Mouse (Mus musculus): ENCODE data around the gene Pik3r5. TPM values are rescaled to one million over a fixed set of nuclear protein-coding genes. Genes with fewer than 3 reads are reported as not detected.

The Pik3r5 gene
- total and polyA plus RNA-seq, 2 experiments from 2014 or later: 0.65 to 1.4 TPM

GRCm38 (mm10) chr11:68531066-68531806 is 99.3 kb downstream of the Pik3r5 start:
- no peak overlapping the region for H3K27ac ChIP-seq
- no peaks in the 10 kb centered on the region for H3K27me3 ChIP-seq (ENCODE audit: insufficient read depth, low read length)
- H3K36me3 ChIP-seq (ENCODE audit: insufficient read depth, low read length): no peaks in the 10 kb centered on the region
- H3K4me2 ChIP-seq (ENCODE audit: low read depth, low read length): no peak overlapping the region
- H3K9ac ChIP-seq (replicated peaks; ENCODE audit: low read length): no peak overlapping the region
- peak; percentile 32; the same call in 1 of the 2 replicates for ATAC-seq
- H3K4me3 ChIP-seq (ENCODE audit: low read length): no peak overlapping the region
- peak; percentile 39 for DNase-seq (ENCODE audit: low spot score)
- WGBS: 31% methylated on average over 16 of the region's 16 CpGs
- H3K4me1 ChIP-seq (ENCODE audit: insufficient read depth, low read length): no peaks in the 10 kb centered on the region
- no peaks in the 10 kb centered on the region for H3K9me3 ChIP-seq (ENCODE audit: low read length)
- TF ChIP-seq CTCF (IDR thresholded peaks at IDR 0.05; ENCODE audit: low read depth): peak; percentile 65

GRCm38 (mm10) chr11:68531941-68532535 is 100.1 kb downstream of the Pik3r5 start:
- Histone ChIP-seq H3K4me2 (ENCODE audit: low read depth, low read length) (no peak overlapping the region), H3K36me3 (ENCODE audit: insufficient read depth, low read length) (no peaks in the 10 kb centered on the region), H3K9ac (replicated peaks; ENCODE audit: low read length) (no peak overlapping the region), H3K27ac (no peak overlapping the region), H3K9me3 (ENCODE audit: low read length) (no peaks in the 10 kb centered on the region), H3K4me3 (ENCODE audit: low read length) (no peak overlapping the region), H3K27me3 (ENCODE audit: insufficient read depth, low read length) (no peaks in the 10 kb centered on the region), H3K4me1 (ENCODE audit: insufficient read depth, low read length) (no peaks in the 10 kb centered on the region)
- no peak for TF ChIP-seq CTCF (IDR thresholded peaks at IDR 0.05; ENCODE audit: low read depth)
- DNase-seq (ENCODE audit: low spot score) (no peak), ATAC-seq (no peak)
- 73% methylated on average over 11 of the region's 11 CpGs for WGBS

GRCm38 (mm10) chr11:68532773-68533172 is 100.9 kb downstream of the Pik3r5 start:
- Histone ChIP-seq H3K9me3 (ENCODE audit: low read length) (no peaks in the 10 kb centered on the region), H3K4me2 (ENCODE audit: low read depth, low read length) (no peak overlapping the region), H3K36me3 (ENCODE audit: insufficient read depth, low read length) (no peaks in the 10 kb centered on the region), H3K9ac (replicated peaks; ENCODE audit: low read length) (no peak overlapping the region), H3K27ac (no peak overlapping the region), H3K4me1 (ENCODE audit: insufficient read depth, low read length) (no peaks in the 10 kb centered on the region), H3K27me3 (ENCODE audit: insufficient read depth, low read length) (no peaks in the 10 kb centered on the region), H3K4me3 (ENCODE audit: low read length) (no peak overlapping the region)
- TF ChIP-seq CTCF (IDR thresholded peaks at IDR 0.05; ENCODE audit: low read depth): no peak
- DNase-seq (ENCODE audit: low spot score) (no peak), ATAC-seq (no peak)
- 80% methylated on average over 5 of the region's 5 CpGs for WGBS

GRCm38 (mm10) chr11:68533971-68534475 is 102.1 kb downstream of the Pik3r5 start:
- ATAC-seq: no peak

GRCm38 (mm10) chr11:68536026-68536425 is 104.1 kb downstream of the Pik3r5 start:
- H3K4me2 ChIP-seq (ENCODE audit: low read depth, low read length): no peak overlapping the region
- ATAC-seq: no peak
- no peaks in the 10 kb centered on the region for H3K36me3 ChIP-seq (ENCODE audit: insufficient read depth, low read length)
- no peak overlapping the region for H3K9ac ChIP-seq (replicated peaks; ENCODE audit: low read length)
- no peak overlapping the region for H3K27ac ChIP-seq
- no peak for TF ChIP-seq CTCF (IDR thresholded peaks at IDR 0.05; ENCODE audit: low read depth)
- H3K4me3 ChIP-seq (ENCODE audit: low read length): no peak overlapping the region
- H3K4me1 ChIP-seq (ENCODE audit: insufficient read depth, low read length): no peaks in the 10 kb centered on the region
- DNase-seq (ENCODE audit: low spot score): no peak
- WGBS: 72% methylated on average over 4 of the region's 4 CpGs
- no peaks in the 10 kb centered on the region for H3K27me3 ChIP-seq (ENCODE audit: insufficient read depth, low read length)
- no peaks in the 10 kb centered on the region for H3K9me3 ChIP-seq (ENCODE audit: low read length)

More at GRCm38 (mm10) chr11:68533971-68534475, 102.1 kb downstream of the Pik3r5 start:
- no peak for DNase-seq (ENCODE audit: low spot score)
- no peak for TF ChIP-seq CTCF (IDR thresholded peaks at IDR 0.05; ENCODE audit: low read depth)
- H3K36me3 ChIP-seq (ENCODE audit: insufficient read depth, low read length): no peaks in the 10 kb centered on the region
- no peaks in the 10 kb centered on the region for H3K9me3 ChIP-seq (ENCODE audit: low read length)
- 63% methylated on average over 6 of the region's 6 CpGs for WGBS
- no peaks in the 10 kb centered on the region for H3K27me3 ChIP-seq (ENCODE audit: insufficient read depth, low read length)
- H3K4me2 ChIP-seq (ENCODE audit: low read depth, low read length): no peak overlapping the region
- H3K4me3 ChIP-seq (ENCODE audit: low read length): no peak overlapping the region
- no peaks in the 10 kb centered on the region for H3K4me1 ChIP-seq (ENCODE audit: insufficient read depth, low read length)
- no peak overlapping the region for H3K9ac ChIP-seq (replicated peaks; ENCODE audit: low read length)
- H3K27ac ChIP-seq: no peak overlapping the region

- no peak for ATAC-seq
- no peak overlapping the region for H3K4me3 ChIP-seq (ENCODE audit: low read length)
- H3K27me3 ChIP-seq (ENCODE audit: insufficient read depth, low read length): no peaks in the 10 kb centered on the region
- no peaks in the 10 kb centered on the region for H3K36me3 ChIP-seq (ENCODE audit: insufficient read depth, low read length)
- no peak overlapping the region for H3K27ac ChIP-seq
- no peak for TF ChIP-seq CTCF (IDR thresholded peaks at IDR 0.05; ENCODE audit: low read depth)
- H3K9me3 ChIP-seq (ENCODE audit: low read length): no peaks in the 10 kb centered on the region
- H3K9ac ChIP-seq (replicated peaks; ENCODE audit: low read length): no peak overlapping the region
- peak; percentile 41 for DNase-seq (ENCODE audit: low spot score)
- no peaks in the 10 kb centered on the region for H3K4me1 ChIP-seq (ENCODE audit: insufficient read depth, low read length)
- 47% methylated on average over 4 of the region's 4 CpGs for WGBS
- no peak overlapping the region for H3K4me2 ChIP-seq (ENCODE audit: low read depth, low read length)
Observed at GRCm38 (mm10) chr11:68536465-68536864, 104.5 kb downstream of the Pik3r5 start.

GRCm38 (mm10) chr11:68539621-68540020 is 107.7 kb downstream of the Pik3r5 start:
- TF ChIP-seq CTCF (IDR thresholded peaks at IDR 0.05; ENCODE audit: low read depth): no peak

More at GRCm38 (mm10) chr11:68539621-68540020, 107.7 kb downstream of the Pik3r5 start:
- no peak for DNase-seq (ENCODE audit: low spot score)
- ATAC-seq: no peak
- Histone ChIP-seq H3K27ac (no peak overlapping the region), H3K4me1 (ENCODE audit: insufficient read depth, low read length) (no peaks in the 10 kb centered on the region), H3K27me3 (ENCODE audit: insufficient read depth, low read length) (no peaks in the 10 kb centered on the region), H3K9ac (replicated peaks; ENCODE audit: low read length) (no peak overlapping the region), H3K4me3 (ENCODE audit: low read length) (no peak overlapping the region), H3K36me3 (ENCODE audit: insufficient read depth, low read length) (no peaks in the 10 kb centered on the region), H3K9me3 (ENCODE audit: low read length) (no peaks in the 10 kb centered on the region), H3K4me2 (ENCODE audit: low read depth, low read length) (no peak overlapping the region)
- 62% methylated on average over 5 of the region's 5 CpGs for WGBS

Measured in hindbrain, postnatal 0 days (tissue).